Comparison of ENCODE assay signal across 8 mouse cellular contexts in genomic region chr5:115273549-115274135, GRCm38 (mm10). TPM values are rescaled to one million over a fixed set of nuclear protein-coding genes. Genes with fewer than 3 reads are reported as not detected.
DNase-seq lines count a peak whose midpoint lies in the region; ATAC-seq and TF ChIP-seq lines count a peak whose summit lies in the region.
"Had no signal": no experiment of that assay in that cellular context is flagged by ENCODE, and none has a peak within 500 bp of the region (broad histone marks: within the 10 kb centered on the region; RNA-seq: fewer than 3 reads in every experiment).

No protein-coding gene starts in this region.

- H3K9me3 ChIP-seq in lung, postnatal 0 days (ENCODE audit: low read length), result no peaks in the 10 kb centered on the region
- no peaks in the 10 kb centered on the region for H3K9me3 ChIP-seq in forebrain, embryonic 12.5 days
- H3K9me3 ChIP-seq in liver, embryonic 12.5 days (replicated peaks), result no peaks in the 10 kb centered on the region; the same call in 1 of the 2 replicates
- no peaks in the 10 kb centered on the region for H3K9me3 ChIP-seq in stomach, postnatal 0 days (ENCODE audit: control insufficient read depth, low read length)

- no peak overlapping the region for H3K4me3 ChIP-seq in lung, postnatal 0 days (ENCODE audit: low read depth, low read length)
- H3K4me3 ChIP-seq in forebrain, embryonic 12.5 days (replicated peaks), result no peak overlapping the region
- H3K4me3 ChIP-seq in liver, embryonic 12.5 days, result no peak overlapping the region
- no peak overlapping the region for H3K4me3 ChIP-seq in stomach, postnatal 0 days (ENCODE audit: low read depth, low read length)

- no peak for TF ChIP-seq CTCF in lung, postnatal 0 days (IDR thresholded peaks at IDR 0.05)
- no peak for TF ChIP-seq CTCF in stomach, postnatal 0 days (IDR thresholded peaks at IDR 0.05; ENCODE audit: low read depth)

- peaks cover 10% of the 10 kb centered on the region; the same call in 1 of the 2 replicates for H3K4me1 ChIP-seq in lung, postnatal 0 days (ENCODE audit: insufficient read depth, low read depth, low read length)
- H3K4me1 ChIP-seq in forebrain, embryonic 12.5 days, result peaks cover 38% of the 10 kb centered on the region
- peaks cover 65% of the 10 kb centered on the region for H3K4me1 ChIP-seq in liver, embryonic 12.5 days
- H3K4me1 ChIP-seq in stomach, postnatal 0 days (replicated peaks; ENCODE audit: control insufficient read depth, insufficient read depth), result peaks cover 7% of the 10 kb centered on the region; the same call in 1 of the 2 replicates

- no peak overlapping the region for H3K27ac ChIP-seq in lung, postnatal 0 days (ENCODE audit: low read length)
- peak overlapping the region; percentile 86 for H3K27ac ChIP-seq in forebrain, embryonic 12.5 days
- H3K27ac ChIP-seq in liver, embryonic 12.5 days, result peak overlapping the region; percentile 76
- no peak overlapping the region for H3K27ac ChIP-seq in stomach, postnatal 0 days (replicated peaks)

- TF ChIP-seq EP300 in lung, postnatal 0 days (IDR thresholded peaks at IDR 0.05), result no peak
- no peak for TF ChIP-seq EP300 in stomach, postnatal 0 days (optimal IDR thresholded peaks at IDR 0.05)

- no peak for DNase-seq in lung, postnatal 0 days (ENCODE audit: low spot score)
- DNase-seq in lung, postnatal 4 days, result no peak
- no peak for DNase-seq in stomach, postnatal 0 days (ENCODE audit: low spot score)
- no peak for DNase-seq in frontal cortex, postnatal 14 days (ENCODE audit: low spot score in 2 of 2)
- DNase-seq in retina, postnatal 1 day, result no peak
- DNase-seq: adrenal gland, postnatal 14 days had no signal

- ATAC-seq in lung, postnatal 0 days, result no peak
- no peak for ATAC-seq in forebrain, embryonic 12.5 days (ENCODE audit: low FRiP score)
- ATAC-seq in liver, embryonic 12.5 days, result no peak
- no peak for ATAC-seq in stomach, postnatal 0 days (ENCODE audit: low FRiP score, low TSS enrichment)

- H3K36me3 ChIP-seq in lung, postnatal 0 days (ENCODE audit: insufficient read depth, low read length), result no peaks in the 10 kb centered on the region
- H3K36me3 ChIP-seq in forebrain, embryonic 12.5 days (replicated peaks), result peaks cover 13% of the 10 kb centered on the region; the same call in 1 of the 2 replicates
- H3K36me3 ChIP-seq in liver, embryonic 12.5 days, result peaks cover 24% of the 10 kb centered on the region
- no peaks in the 10 kb centered on the region for H3K36me3 ChIP-seq in stomach, postnatal 0 days (ENCODE audit: control insufficient read depth, insufficient read depth, low read length)

- WGBS in lung, postnatal 0 days, result 69% methylated on average over 6 of the region's 6 CpGs
- WGBS in forebrain, embryonic 12.5 days, result 68% methylated on average over 6 of the region's 6 CpGs
- 70% methylated on average over 6 of the region's 6 CpGs for WGBS in liver, embryonic 12.5 days (ENCODE audit: insufficient replicate concordance)
- WGBS in stomach, postnatal 0 days, result 67% methylated on average over 6 of the region's 6 CpGs

- H3K4me2 ChIP-seq in lung, postnatal 0 days (replicated peaks; ENCODE audit: low read depth, low read length), result peak overlapping the region; percentile 68; the same call in 1 of the 2 replicates
- 0 out of 2 replicates have a peak overlapping the region, but pooled peaks have one; percentile 85 for H3K4me2 ChIP-seq in forebrain, embryonic 12.5 days
- H3K4me2 ChIP-seq in liver, embryonic 12.5 days, result peak overlapping the region; percentile 69
- peak overlapping the region; percentile 42; the same call in 1 of the 2 replicates for H3K4me2 ChIP-seq in stomach, postnatal 0 days (replicated peaks; ENCODE audit: low read depth)

- H3K27me3 ChIP-seq in lung, postnatal 0 days (replicated peaks; ENCODE audit: insufficient read depth, low read length), result no peaks in the 10 kb centered on the region
- H3K27me3 ChIP-seq in forebrain, embryonic 12.5 days, result no peaks in the 10 kb centered on the region
- H3K27me3 ChIP-seq in liver, embryonic 12.5 days (replicated peaks), result no peaks in the 10 kb centered on the region
- no peaks in the 10 kb centered on the region for H3K27me3 ChIP-seq in stomach, postnatal 0 days (ENCODE audit: control insufficient read depth, insufficient read depth, low read length)

- H3K9ac ChIP-seq in lung, postnatal 0 days (replicated peaks; ENCODE audit: low read depth), result no peak overlapping the region
- H3K9ac ChIP-seq in forebrain, embryonic 12.5 days, result 0 out of 2 replicates have a peak overlapping the region, but pooled peaks have one; percentile 96
- peak overlapping the region; percentile 98; the same call in 1 of the 2 replicates for H3K9ac ChIP-seq in liver, embryonic 12.5 days
- no peak overlapping the region for H3K9ac ChIP-seq in stomach, postnatal 0 days (ENCODE audit: low read length)

RNA-seq across cellular contexts. Expression of gene Rnf10, which starts 0.9 kb away (rescaled TPM):
- 98.5 and 104 TPM in 2 replicates for polyA plus RNA-seq in lung, postnatal 0 days (2015; fragmentation: Nextera tagmentation; extraction: Ambion mirVana)
- polyA plus RNA-seq in forebrain, embryonic 12.5 days (2016; fragmentation: Nextera tagmentation; extraction: Ambion mirVana), result 187 and 195 TPM in 2 replicates
- 166 and 172 TPM in 2 replicates for polyA plus RNA-seq in liver, embryonic 12.5 days (2016; fragmentation: Nextera tagmentation; extraction: Ambion mirVana)
- 84.0 and 93.0 TPM in 2 replicates for polyA plus RNA-seq in stomach, postnatal 0 days (2015; fragmentation: Nextera tagmentation; extraction: Ambion mirVana)

RNA-seq across cellular contexts. Expression of gene Coq5, which starts 5.8 kb away (rescaled TPM):
- 18.9 and 19.4 TPM in 2 replicates for polyA plus RNA-seq in lung, postnatal 0 days (2015; fragmentation: Nextera tagmentation; extraction: Ambion mirVana)
- 54.3 and 57.1 TPM in 2 replicates for polyA plus RNA-seq in forebrain, embryonic 12.5 days (2016; fragmentation: Nextera tagmentation; extraction: Ambion mirVana)
- polyA plus RNA-seq in liver, embryonic 12.5 days (2016; fragmentation: Nextera tagmentation; extraction: Ambion mirVana), result 43.3 and 46.2 TPM in 2 replicates
- polyA plus RNA-seq in stomach, postnatal 0 days (2015; fragmentation: Nextera tagmentation; extraction: Ambion mirVana), result 32.6 and 32.9 TPM in 2 replicates

RNA-seq across cellular contexts. Expression of gene Dynll1, which starts 27.2 kb away (rescaled TPM):
- 1,317 and 1,524 TPM in 2 replicates for polyA plus RNA-seq in lung, postnatal 0 days (2015; fragmentation: Nextera tagmentation; extraction: Ambion mirVana)
- polyA plus RNA-seq in forebrain, embryonic 12.5 days (2016; fragmentation: Nextera tagmentation; extraction: Ambion mirVana), result 1,436 and 1,463 TPM in 2 replicates
- 825 and 857 TPM in 2 replicates for polyA plus RNA-seq in liver, embryonic 12.5 days (2016; fragmentation: Nextera tagmentation; extraction: Ambion mirVana)
- 1,661 and 1,792 TPM in 2 replicates for polyA plus RNA-seq in stomach, postnatal 0 days (2015; fragmentation: Nextera tagmentation; extraction: Ambion mirVana)

RNA-seq across cellular contexts. Expression of gene Pop5, which starts 38.0 kb away (rescaled TPM):
- 77.6 and 78.8 TPM in 2 replicates for polyA plus RNA-seq in lung, postnatal 0 days (2015; fragmentation: Nextera tagmentation; extraction: Ambion mirVana)
- 90.5 and 97.1 TPM in 2 replicates for polyA plus RNA-seq in forebrain, embryonic 12.5 days (2016; fragmentation: Nextera tagmentation; extraction: Ambion mirVana)
- 140 and 143 TPM in 2 replicates for polyA plus RNA-seq in liver, embryonic 12.5 days (2016; fragmentation: Nextera tagmentation; extraction: Ambion mirVana)
- 83.9 and 85.3 TPM in 2 replicates for polyA plus RNA-seq in stomach, postnatal 0 days (2015; fragmentation: Nextera tagmentation; extraction: Ambion mirVana)

RNA-seq across cellular contexts. Expression of gene Srsf9, which starts 53.3 kb away (rescaled TPM):
- 140 and 152 TPM in 2 replicates for polyA plus RNA-seq in lung, postnatal 0 days (2015; fragmentation: Nextera tagmentation; extraction: Ambion mirVana)
- polyA plus RNA-seq in forebrain, embryonic 12.5 days (2016; fragmentation: Nextera tagmentation; extraction: Ambion mirVana), result 353 and 383 TPM in 2 replicates
- 195 and 200 TPM in 2 replicates for polyA plus RNA-seq in liver, embryonic 12.5 days (2016; fragmentation: Nextera tagmentation; extraction: Ambion mirVana)
- 121 and 129 TPM in 2 replicates for polyA plus RNA-seq in stomach, postnatal 0 days (2015; fragmentation: Nextera tagmentation; extraction: Ambion mirVana)

Comparison
In these comparisons a context has a peak if more than half of its experiments do, and no peak if none do; other contexts are left out.
1. H3K27ac ChIP-seq: peak in forebrain, embryonic 12.5 days (single experiment) and liver, embryonic 12.5 days (single experiment); none in lung, postnatal 0 days (single experiment) and stomach, postnatal 0 days (single experiment).
2. H3K9ac ChIP-seq: peak in forebrain, embryonic 12.5 days (single experiment) and liver, embryonic 12.5 days (single experiment); none in lung, postnatal 0 days (single experiment) and stomach, postnatal 0 days (single experiment).
3. Peak in every context shown above with its lines, with median percentiles within 50 percentile points of each other: H3K4me2 ChIP-seq.